Mouse (Mus musculus) cerebellum, adult 2 months (tissue): ENCODE measurements at regions not wholly inside any gene's neighbourhood (a gene's known extent, or its start where the extent isn't known, plus 50 kb on each side); places are given as distances from the start of the nearest gene placed in this dataset.

Source experiments
- DNase-seq, 2 experiments: peaks; one replicate each; pipeline ENCODE4 v3.0.0; 2021
- H3K27ac ChIP-seq: fragments of 200-500 bp; 2 replicates; pipeline ENCODE4 v1.5.1; 2012; ENCODE audit warnings: low read length, control low read depth, inconsistent platforms; ENCODE audit not compliant: insufficient read depth
- H3K27me3 ChIP-seq: fragments of 200-500 bp; 2 replicates; pipeline ENCODE4 v1.6.1; 2012; ENCODE audit warnings: inconsistent platforms, mild to moderate bottlenecking, low read length, moderate library complexity; ENCODE audit not compliant: control insufficient read depth, insufficient read depth
- H3K4me1 ChIP-seq: fragments of 200-500 bp; 2 replicates; pipeline ENCODE4 v1.6.1; 2011; ENCODE audit warnings: low read length; ENCODE audit not compliant: control insufficient read depth, insufficient read depth
- H3K4me3 ChIP-seq: fragments of 200-500 bp; replicated peaks from 2 replicates; pipeline ENCODE3; 2011; ENCODE audit warnings: mild to moderate bottlenecking, low read depth, low read length, control low read depth; ENCODE audit not compliant: insufficient read depth
- CTCF ChIP-seq: fragments of 200-500 bp; IDR thresholded peaks from 2 replicates; pipeline ENCODE4 v1.5.1; 2011; ENCODE audit warnings: low read depth, mild to moderate bottlenecking, control low read depth, low read length, moderate library complexity, borderline replicate concordance; ENCODE audit not compliant: insufficient read depth
- POLR2A ChIP-seq: fragments of 200-500 bp; IDR thresholded peaks from 2 replicates; pipeline ENCODE4 v1.6.1; 2011; ENCODE audit warnings: low read length, control low read depth, borderline replicate concordance; ENCODE audit not compliant: insufficient read depth
- WGBS: fragments of 180-500 bp; shearing (Covaris S2); methylation state at CpG from one replicate; pipeline ENCODE4 v1.1.7; 2018; 5-methylcytosine and 5-hydroxymethylcytosine counted together

DNA sequence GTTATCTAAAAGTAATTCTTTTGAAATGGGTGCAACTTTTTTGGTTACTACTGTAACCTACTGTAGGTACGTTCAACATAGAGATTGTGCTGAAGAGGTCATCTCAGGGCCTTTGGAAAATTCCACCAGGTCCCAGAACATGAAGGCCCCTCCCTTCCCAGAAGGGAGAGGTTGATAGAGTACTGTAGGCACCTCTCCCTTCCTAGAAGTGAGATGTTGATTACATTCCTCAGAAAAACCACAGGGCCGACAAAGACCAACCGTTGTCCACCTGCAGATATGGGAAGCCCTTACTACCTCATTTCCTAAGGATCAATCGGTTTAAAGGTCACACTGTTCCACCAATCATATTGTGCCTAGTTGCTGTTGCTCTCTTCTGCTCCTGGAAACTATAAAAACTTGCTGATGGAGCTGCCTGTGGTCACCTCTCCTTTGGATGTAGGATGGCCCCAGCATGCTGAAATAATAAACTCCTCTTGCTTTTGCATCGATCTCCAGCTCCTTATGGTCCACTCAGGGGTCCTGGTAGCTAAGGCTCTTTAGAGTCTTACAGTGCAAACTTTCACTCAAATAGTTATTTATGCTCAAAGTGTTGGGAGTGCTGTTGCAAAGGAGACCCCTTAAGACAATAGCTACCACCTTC is 269.2 kb downstream of the Wdr20rt start:
- WGBS = 86% methylated on average over 5 of the region's 5 CpGs
- H3K4me3 ChIP-seq = no peak overlapping the region
- TF ChIP-seq CTCF = no peak
- TF ChIP-seq POLR2A = no peak

GRCm38 (mm10) chr12:65496613-65497012 is 271.3 kb downstream of the Wdr20rt start:
- Histone ChIP-seq H3K4me1 (no peaks in the 10 kb centered on the region), H3K27ac (no peak overlapping the region), H3K27me3 (no peaks in the 10 kb centered on the region), H3K4me3 (no peak overlapping the region)
- 81% methylated on average over 6 of the region's 6 CpGs for WGBS
- no peak for DNase-seq
- TF ChIP-seq POLR2A (no peak), CTCF (no peak)

More for the DNA sequence above, 269.2 kb downstream of the Wdr20rt start:
- no peak overlapping the region for H3K27ac ChIP-seq
- H3K4me1 ChIP-seq = no peaks in the 10 kb centered on the region
- DNase-seq = no peak
- H3K27me3 ChIP-seq = no peaks in the 10 kb centered on the region

DNA sequence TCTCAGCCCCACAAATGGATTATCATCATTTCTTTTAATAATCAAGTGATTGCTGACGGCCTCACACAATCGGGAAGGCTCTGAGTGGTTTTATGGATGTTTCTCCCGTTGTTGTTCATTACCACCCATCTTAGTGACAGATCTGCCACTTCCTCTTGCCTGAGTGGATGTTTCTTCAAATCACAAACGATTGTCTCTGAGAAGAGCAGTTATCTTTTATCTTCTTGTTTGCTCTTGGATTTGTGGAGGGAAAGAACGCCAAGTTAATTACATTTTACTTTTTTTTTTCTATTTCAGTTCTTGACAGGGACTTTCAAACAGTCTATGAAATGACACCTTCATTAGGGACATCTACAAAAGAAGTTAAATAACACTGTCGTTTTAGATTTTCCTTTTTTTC is 272.3 kb downstream of the Wdr20rt start:
- no peak overlapping the region for H3K4me3 ChIP-seq
- DNase-seq = no peak
- TF ChIP-seq POLR2A (no peak), CTCF (no peak)
- no peaks in the 10 kb centered on the region for H3K4me1 ChIP-seq
- no peak overlapping the region for H3K27ac ChIP-seq
- no peaks in the 10 kb centered on the region for H3K27me3 ChIP-seq
- 85% methylated on average over 6 of the region's 6 CpGs for WGBS

DNA sequence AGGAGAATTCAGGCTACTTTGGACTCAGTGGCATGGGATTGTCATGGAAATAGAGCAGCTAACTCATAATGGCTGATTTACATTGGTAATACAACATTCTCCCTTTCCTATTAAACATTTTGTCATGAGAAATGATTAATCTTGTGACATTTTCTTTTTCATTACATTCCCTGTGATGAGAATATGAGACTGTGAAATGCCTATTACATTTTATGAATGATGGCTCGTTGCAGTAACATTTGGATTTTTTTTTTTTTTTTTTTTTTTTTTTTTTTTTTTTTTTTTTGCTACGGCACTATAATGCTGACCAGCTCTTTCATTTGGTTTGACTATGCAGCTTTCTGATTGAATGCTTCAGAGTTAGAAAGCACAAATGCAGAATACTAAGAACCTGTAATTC is 276.1 kb downstream of the Wdr20rt start:
- DNase-seq = no peak
- H3K4me3 ChIP-seq = no peak overlapping the region
- TF ChIP-seq POLR2A = no peak
- no peak for TF ChIP-seq CTCF
- no peaks in the 10 kb centered on the region for H3K4me1 ChIP-seq
- H3K27me3 ChIP-seq = no peaks in the 10 kb centered on the region
- 77% methylated on average over 2 of the region's 2 CpGs for WGBS
- H3K27ac ChIP-seq = no peak overlapping the region

GRCm38 (mm10) chr12:65502045-65502444 is 276.7 kb downstream of the Wdr20rt start:
- DNase-seq = no peak
- H3K27ac ChIP-seq = no peak overlapping the region
- no peak overlapping the region for H3K4me3 ChIP-seq
- TF ChIP-seq POLR2A = no peak
- H3K27me3 ChIP-seq = no peaks in the 10 kb centered on the region
- WGBS = 67% methylated on average over 1 of the region's 1 CpGs
- H3K4me1 ChIP-seq = no peaks in the 10 kb centered on the region

DNA sequence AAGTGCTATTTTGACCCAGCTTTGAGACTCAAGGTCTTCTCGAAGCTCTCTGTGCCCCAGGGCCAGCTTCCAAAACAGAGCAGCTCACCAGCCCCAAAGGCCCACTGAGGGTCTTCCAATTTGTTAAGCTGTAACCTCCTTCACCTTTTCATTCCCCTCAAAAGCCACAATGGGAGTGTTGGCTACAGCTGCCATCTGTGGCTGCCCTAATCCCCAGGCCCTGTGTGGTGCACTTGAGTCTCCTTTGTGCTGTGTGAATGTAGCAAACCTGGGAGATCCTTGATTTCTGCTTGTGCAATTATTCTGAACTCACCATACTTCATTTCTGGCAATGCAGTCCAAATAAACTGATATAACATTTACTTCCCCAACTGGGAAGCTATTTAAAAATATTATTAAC is 287.8 kb downstream of the Wdr20rt start:
- H3K4me1 ChIP-seq = no peaks in the 10 kb centered on the region
- 50% methylated on average over 1 of the region's 1 CpGs for WGBS
- TF ChIP-seq CTCF (no peak), POLR2A (no peak)
- DNase-seq = no peak
- no peak overlapping the region for H3K27ac ChIP-seq
- H3K4me3 ChIP-seq = no peak overlapping the region
- H3K27me3 ChIP-seq = no peaks in the 10 kb centered on the region

DNA sequence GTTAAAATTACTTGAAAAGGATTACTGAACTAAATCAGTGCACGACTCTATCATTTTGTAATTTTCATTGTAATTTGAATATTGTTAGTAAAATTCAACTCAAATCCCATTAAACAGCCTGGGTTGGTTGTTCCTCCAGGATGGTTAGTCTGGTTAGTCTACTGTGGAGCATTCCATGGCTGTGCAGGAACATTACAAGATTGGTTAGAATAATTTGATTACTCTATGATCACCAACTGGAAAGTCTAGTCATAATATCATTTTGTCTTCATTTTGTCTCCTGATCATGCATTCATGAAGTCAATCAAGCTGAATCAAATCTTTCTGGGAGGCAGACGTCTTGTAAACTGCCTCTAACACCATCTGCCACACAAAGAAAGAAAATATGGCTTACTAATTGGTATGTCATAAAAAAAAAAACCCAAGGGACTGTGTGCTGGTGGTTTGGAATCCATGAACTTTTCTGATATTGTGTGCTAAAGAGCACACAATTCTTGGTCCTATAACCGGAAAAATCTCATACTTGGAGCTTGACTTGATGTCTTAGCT is 308.9 kb downstream of the Wdr20rt start:
- Histone ChIP-seq H3K4me3 (no peak overlapping the region), H3K4me1 (no peaks in the 10 kb centered on the region), H3K27me3 (no peaks in the 10 kb centered on the region), H3K27ac (no peak overlapping the region)
- TF ChIP-seq CTCF (no peak), POLR2A (no peak)
- no peak for DNase-seq
- WGBS = 51% methylated on average over 3 of the region's 3 CpGs

DNA sequence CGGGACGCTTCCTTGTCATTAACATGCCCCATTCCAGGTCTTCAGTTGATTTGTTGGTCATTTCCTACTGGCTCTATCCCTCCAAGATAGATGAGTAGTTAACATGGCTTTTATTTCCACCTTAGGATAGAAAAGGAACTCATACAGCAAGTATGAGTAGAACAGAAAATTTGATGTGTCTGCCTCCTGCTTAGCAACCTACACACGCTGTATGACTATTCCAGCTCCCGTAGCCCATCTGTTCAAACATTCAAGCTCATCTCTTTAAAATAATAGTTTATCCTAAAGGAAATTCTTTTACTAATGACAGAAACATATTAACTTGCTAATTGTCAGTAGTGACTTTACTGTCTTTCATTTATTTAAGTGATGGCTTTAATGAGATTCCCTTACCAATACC is 323.0 kb downstream of the Wdr20rt start:
- Histone ChIP-seq H3K4me1 (no peaks in the 10 kb centered on the region), H3K27me3 (no peaks in the 10 kb centered on the region; the same call in 1 of the 2 replicates), H3K27ac (no peak overlapping the region), H3K4me3 (no peak overlapping the region)
- no peak for DNase-seq
- 91% methylated on average over 4 of the region's 4 CpGs for WGBS
- TF ChIP-seq POLR2A (no peak), CTCF (no peak)
